In genomic region chr4:139470198-139470597, GRCm38 (mm10) we compare ENCODE assay signal across 8 mouse cellular contexts.
DNase-seq lines count a peak whose midpoint lies in the region; ATAC-seq and TF ChIP-seq lines count a peak whose summit lies in the region.

No protein-coding gene starts in this region.

- 22% methylated on average over 7 of the region's 7 CpGs for WGBS in cerebellum, adult 2 months
- WGBS in hindbrain, embryonic 13.5 days: 49% methylated on average over 7 of the region's 7 CpGs
- 31% methylated on average over 7 of the region's 7 CpGs for WGBS in lung, postnatal 0 days

- H3K9me3 ChIP-seq in hindbrain, embryonic 13.5 days: no peaks in the 10 kb centered on the region
- H3K9me3 ChIP-seq in lung, postnatal 0 days (ENCODE audit: low read length): no peaks in the 10 kb centered on the region

- H3K4me1 ChIP-seq in cerebellum, adult 2 months (ENCODE audit: control insufficient read depth, insufficient read depth, low read length): peaks cover 25% of the 10 kb centered on the region
- no peaks in the 10 kb centered on the region for H3K4me1 ChIP-seq in hindbrain, embryonic 13.5 days (replicated peaks)
- no peaks in the 10 kb centered on the region for H3K4me1 ChIP-seq in lung, postnatal 0 days (ENCODE audit: insufficient read depth, low read depth, low read length)

- no peak for TF ChIP-seq EP300 in lung, postnatal 0 days (IDR thresholded peaks at IDR 0.05)

- no peak overlapping the region for H3K9ac ChIP-seq in hindbrain, embryonic 13.5 days
- no peak overlapping the region for H3K9ac ChIP-seq in lung, postnatal 0 days (replicated peaks; ENCODE audit: low read depth)

- peak; percentile 85; the same call in 1 of the 2 replicates for ATAC-seq in frontal cortex, adult (ENCODE audit: low TSS enrichment)
- ATAC-seq in hindbrain, embryonic 13.5 days (ENCODE audit: low FRiP score): peak; percentile 57
- ATAC-seq in lung, postnatal 0 days: peak; percentile 80

- no peak for TF ChIP-seq POLR2A in cerebellum, adult 2 months (IDR thresholded peaks at IDR 0.05; ENCODE audit: borderline replicate concordance, insufficient read depth, low read length)

- H3K27me3 ChIP-seq in cerebellum, adult 2 months (ENCODE audit: control insufficient read depth, insufficient read depth, low read length): no peaks in the 10 kb centered on the region
- H3K27me3 ChIP-seq in hindbrain, embryonic 13.5 days: no peaks in the 10 kb centered on the region
- no peaks in the 10 kb centered on the region for H3K27me3 ChIP-seq in lung, postnatal 0 days (replicated peaks; ENCODE audit: insufficient read depth, low read length)

- no peak overlapping the region for H3K4me2 ChIP-seq in hindbrain, embryonic 13.5 days
- H3K4me2 ChIP-seq in lung, postnatal 0 days (replicated peaks; ENCODE audit: low read depth, low read length): no peak overlapping the region

- H3K36me3 ChIP-seq in hindbrain, embryonic 13.5 days: peaks cover 99% of the 10 kb centered on the region
- H3K36me3 ChIP-seq in lung, postnatal 0 days (ENCODE audit: insufficient read depth, low read length): peaks cover 89% of the 10 kb centered on the region

- DNase-seq in Muller cell, postnatal 12 days (ENCODE audit: inconsistent ontology term): peak; percentile 70
- DNase-seq in cerebellum, adult 2 months: peak; percentile 89 to 92
- peak; percentile 72 for DNase-seq in layer of hippocampus, adult 9-11 months
- peak; percentile 83 for DNase-seq in lung, postnatal 0 days (ENCODE audit: low spot score)
- peak; percentile 60 for DNase-seq in retina, adult 2 months (ENCODE audit: low read depth, low spot score)
- peak; percentile 77 for DNase-seq in thymus, postnatal 14 days

- no peak overlapping the region for H3K4me3 ChIP-seq in cerebellum, adult 2 months (replicated peaks; ENCODE audit: insufficient read depth, low read depth, low read length)
- no peak overlapping the region for H3K4me3 ChIP-seq in hindbrain, embryonic 13.5 days
- no peak overlapping the region for H3K4me3 ChIP-seq in lung, postnatal 0 days (ENCODE audit: low read depth, low read length)

- no peak overlapping the region for H3K27ac ChIP-seq in cerebellum, adult 2 months (ENCODE audit: insufficient read depth, low read length)
- H3K27ac ChIP-seq in hindbrain, embryonic 13.5 days: no peak overlapping the region
- H3K27ac ChIP-seq in lung, postnatal 0 days (ENCODE audit: low read length): no peak overlapping the region

- peak; percentile 99 for TF ChIP-seq CTCF in cerebellum, adult 2 months (IDR thresholded peaks at IDR 0.05; ENCODE audit: borderline replicate concordance, insufficient read depth, low read depth, low read length)
- peak; percentile 95 for TF ChIP-seq CTCF in lung, postnatal 0 days (IDR thresholded peaks at IDR 0.05)
